Mouse (Mus musculus) heart, adult 2 months (tissue): ENCODE data around the gene Ano10.

ENCODE experiments used
- CTCF ChIP-seq: fragments of 200-600 bp; IDR thresholded peaks from 2 replicates; pipeline ENCODE4 v1.8.1; 2022; ENCODE audit warnings: antibody characterized with exemption, mild to moderate bottlenecking, moderate library complexity
- POLR2A ChIP-seq: fragments of 200-500 bp; IDR thresholded peaks from 2 replicates; pipeline ENCODE4 v1.6.1; 2011; ENCODE audit warnings: mild to moderate bottlenecking, low read depth, low read length, control low read depth; ENCODE audit not compliant: insufficient read depth

DNA sequence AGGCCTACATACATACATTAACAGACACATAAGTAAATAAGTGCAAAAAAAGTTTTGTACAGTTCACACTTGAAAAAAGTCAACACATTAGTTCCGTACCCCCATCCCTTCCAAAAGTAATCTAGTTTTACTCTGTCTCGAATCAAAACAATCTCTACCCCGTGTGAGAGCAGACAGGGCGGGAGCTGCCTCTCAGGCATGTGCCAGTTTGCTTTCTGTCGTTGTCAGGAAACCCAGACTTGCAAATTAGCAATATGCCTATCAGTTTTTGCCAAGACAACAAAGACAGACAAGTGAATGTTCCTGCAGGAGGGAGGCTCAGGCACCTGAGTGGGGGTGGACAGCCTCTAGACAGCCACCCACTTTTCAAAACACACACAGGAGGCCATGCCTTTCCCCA is 100.9 kb downstream of the Ano10 start:
- TF ChIP-seq CTCF, result no peak
- TF ChIP-seq POLR2A, result no peak
